Mouse (Mus musculus) 3134 (cell line): ENCODE measurements at regions not wholly inside any gene's neighbourhood (a gene's known extent, or its start where the extent isn't known, plus 50 kb on each side); places are given as distances from the start of the nearest gene placed in this dataset.

Experiments used
- DNase-seq: peaks from one replicate; pipeline ENCODE4 v3.0.0-alpha.2; 2011; ENCODE audit warnings: low spot score; ENCODE audit not compliant: insufficient read length; ENCODE audit errors: extremely low read depth

DNA sequence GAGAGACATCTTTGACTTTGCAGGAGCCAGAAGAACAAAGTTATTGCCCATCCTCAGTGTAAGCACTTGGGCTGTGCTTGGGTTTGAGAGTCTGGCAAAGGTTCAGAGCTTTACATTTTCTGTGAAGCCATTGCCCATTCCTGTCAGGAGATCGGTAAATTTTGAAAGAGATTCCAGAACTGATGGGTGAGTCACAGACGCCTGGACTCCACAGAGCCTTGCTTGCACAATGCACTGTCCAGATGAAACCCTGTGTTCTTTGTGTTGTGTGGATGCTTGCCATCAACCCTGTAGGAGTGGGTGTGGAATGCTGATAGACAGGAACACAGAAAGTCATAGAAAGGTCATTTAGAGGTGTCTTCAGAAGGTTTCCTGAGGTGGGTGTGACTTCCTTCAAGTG, 227.3 kb upstream of the Rora start:
- no peak for DNase-seq

DNA sequence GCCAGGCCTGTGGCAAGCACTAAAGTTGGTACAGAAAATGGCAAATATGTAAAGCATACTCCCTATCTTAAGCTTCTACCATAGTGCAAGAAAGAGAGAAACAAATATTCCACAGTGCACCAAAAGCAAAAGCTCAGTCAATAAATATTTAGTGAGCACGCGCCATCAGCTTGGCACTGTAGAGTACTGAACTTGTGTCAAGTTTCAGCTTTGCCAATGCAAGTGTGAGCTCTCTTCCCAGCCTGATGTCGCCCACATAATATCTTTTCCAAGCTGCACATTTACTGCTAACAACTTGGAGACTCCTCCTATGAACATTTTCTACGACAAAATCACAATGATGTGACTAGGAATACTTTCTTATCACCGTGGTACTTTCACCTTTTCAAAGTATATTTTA, 190.8 kb upstream of the Rora start:
- DNase-seq = no peak

DNA sequence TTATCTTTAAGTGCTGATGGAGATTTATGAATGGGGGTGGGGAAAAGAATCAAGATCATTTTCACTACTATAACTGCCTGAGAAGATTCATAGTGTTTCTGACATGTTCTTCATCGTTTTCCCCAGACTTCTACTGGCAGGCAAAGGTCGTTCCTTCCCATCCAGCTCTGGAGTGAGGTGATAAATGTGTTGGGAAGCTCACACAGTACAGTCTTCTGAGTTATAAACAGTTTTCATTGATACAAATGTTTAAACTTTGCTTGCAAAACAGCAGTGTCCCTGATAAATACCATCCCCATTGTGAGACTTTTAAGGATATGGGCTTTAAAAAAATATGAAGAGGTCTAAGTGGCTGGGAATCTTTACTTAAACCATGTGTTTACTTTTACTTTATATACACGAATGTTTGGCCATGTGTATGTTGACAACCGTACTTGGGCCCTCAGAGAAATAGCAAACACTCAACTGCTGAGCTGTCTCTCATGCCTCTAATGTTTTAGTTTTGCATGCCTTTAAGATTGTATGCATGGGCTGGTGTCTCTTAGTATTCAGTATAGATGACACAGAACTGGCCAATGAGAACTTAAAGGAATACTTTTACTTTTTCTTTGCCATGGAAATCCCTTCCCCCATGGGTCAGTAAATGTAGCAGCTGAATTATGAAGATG, 189.8 kb upstream of the Rora start:
- DNase-seq = no peak

DNA sequence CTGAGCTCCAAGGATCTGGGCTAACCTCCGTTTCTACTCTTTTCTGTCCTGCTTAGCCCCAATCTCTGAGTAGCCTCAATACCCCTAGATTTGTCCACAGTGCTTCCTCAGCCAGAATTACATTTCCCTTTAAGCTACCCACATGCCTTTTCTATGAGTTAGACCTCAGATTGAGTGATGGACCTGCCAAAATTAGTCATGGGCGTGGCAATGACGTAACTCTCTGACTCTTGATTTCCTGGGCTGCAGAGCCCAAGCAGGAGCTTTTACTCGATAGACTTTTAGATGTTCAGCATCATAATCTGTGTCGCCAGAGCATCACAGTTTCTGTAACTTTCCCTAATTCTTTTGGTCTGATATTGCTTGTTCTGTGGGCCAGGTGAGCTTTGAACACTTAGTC, 186.9 kb upstream of the Rora start:
- no peak for DNase-seq

DNA sequence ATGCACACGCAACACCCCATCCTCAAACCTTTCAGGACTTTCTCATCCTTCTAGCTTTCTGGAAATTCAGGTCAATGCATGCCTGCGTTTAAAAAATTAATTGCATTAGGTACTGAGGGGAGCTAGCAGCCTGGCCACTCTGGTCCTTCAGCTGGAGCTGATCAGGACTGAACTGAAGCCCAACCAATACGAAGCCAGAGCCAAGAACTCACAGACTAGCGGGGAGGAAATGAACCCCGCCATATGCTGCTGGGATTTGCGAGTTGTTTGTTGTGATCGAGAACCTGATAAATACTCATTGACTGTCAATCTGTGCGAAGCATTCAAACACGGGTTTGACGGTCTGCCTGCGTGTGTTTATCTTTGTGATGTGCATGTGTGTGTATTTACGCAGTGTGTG, 177.2 kb upstream of the Rora start:
- DNase-seq = no peak

DNA sequence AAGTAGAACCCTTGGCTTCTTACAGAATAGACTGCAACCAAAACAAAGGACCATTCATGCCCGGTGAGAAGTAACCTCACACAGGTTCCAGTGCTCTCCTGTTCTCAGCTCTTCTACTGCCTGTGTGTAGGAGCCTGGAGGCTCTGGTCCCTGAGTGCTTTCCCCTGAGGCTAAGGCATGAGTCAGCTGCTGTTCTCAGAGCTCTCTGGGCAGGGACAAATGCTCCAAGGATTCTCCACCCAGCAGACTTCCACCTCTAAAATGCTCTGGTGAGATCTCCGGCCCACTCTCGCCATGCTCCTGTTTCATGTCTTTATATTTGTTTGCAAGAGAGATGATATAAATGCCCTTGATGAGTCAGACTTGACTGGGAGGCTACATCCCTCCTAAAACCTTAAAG, 176.1 kb upstream of the Rora start:
- DNase-seq = no peak

DNA sequence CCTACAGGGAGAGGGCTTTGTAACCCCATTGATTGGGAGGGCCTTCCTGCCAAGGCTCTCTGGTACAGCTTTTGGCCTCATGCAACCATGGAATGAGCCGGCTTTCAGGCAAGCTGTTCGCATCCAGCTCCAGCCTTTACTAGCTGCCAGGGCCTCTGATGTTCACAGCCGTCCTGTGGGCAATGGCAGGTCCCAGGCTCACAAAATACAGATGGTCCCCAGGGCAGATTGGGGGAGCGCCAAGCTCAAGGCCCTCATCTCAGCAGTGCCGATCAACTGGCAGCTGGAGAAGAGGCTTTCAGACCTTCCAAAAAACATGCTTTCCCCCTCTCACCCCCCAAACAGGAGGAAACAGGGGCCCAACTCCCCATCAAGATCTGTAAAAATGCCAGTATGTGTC, 166.9 kb upstream of the Rora start:
- DNase-seq = no peak

DNA sequence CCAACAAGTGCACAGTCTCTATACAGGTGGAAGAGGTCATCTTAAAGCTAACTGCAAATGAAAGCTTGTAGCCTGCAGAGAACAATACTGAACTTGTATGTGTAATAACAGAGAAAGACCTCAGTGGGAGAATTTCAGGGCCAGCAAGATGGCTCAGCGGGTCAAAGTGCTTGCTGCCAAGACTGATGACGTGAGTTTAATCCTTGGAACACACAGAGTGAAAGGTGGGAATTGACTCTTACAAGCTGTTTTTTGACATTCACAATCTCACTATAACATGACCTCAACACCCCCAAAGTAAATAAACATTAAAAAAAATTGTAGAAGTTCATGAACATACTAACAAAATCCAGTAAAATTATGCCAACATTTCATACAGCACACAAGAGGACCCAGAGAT, 162.4 kb upstream of the Rora start:
- DNase-seq = no peak

DNA sequence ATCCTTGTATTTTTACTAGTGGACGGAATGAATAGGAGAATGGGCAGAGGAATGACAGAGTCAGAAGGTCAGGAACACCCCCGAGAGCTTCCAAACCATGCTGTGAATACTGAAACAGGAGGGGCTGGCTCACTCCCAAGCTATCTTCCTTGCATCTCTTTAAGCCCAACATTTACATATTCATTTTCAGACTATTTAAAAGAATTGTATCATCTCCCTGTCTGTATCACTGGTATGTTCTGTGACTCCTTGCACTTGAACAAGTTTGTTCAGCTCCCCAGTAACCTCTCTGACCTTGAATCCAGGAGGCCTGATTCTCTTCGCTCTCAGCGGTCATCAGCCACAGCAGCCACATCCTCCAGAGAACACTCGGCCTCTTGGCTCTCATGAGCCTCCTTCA, 132.4 kb upstream of the Rora start:
- no peak for DNase-seq

DNA sequence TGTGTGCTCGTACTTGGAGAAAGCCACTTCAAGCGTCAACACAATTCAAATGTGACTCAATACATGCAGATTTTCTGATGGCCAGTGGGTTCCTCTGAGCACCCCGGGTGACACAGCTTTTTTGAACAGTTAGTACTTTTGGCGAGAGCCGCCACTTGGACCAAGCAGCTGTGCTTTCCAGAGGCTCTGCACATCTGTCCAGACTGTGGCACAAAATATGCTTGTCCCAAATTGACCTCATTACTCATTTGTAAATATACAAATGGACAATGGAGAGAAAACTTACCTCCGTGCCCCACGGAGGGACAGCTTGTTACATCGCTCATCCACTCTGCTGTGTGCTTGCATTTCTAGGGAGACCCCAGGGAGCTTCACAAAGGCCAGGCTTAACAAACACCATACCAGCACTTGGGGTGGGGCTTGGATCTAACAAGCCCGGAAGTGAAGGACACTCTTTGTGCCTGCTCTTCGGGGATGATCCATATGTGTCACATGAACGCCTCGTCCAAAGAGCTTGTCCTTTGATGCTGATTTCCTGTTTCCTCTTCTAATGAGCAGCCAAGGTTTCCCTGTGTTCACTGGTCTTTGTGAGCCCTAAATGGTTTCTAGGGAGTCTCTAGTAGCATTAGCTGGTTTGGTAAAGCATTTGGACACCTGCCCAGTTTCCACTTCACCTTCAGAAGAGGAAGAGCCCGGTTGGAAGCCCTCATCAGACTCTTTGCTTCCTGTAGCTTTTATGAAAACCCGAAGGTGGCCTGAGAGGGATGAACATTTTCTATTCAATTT, 91.6 kb upstream of the Rora start:
- no peak for DNase-seq

DNA sequence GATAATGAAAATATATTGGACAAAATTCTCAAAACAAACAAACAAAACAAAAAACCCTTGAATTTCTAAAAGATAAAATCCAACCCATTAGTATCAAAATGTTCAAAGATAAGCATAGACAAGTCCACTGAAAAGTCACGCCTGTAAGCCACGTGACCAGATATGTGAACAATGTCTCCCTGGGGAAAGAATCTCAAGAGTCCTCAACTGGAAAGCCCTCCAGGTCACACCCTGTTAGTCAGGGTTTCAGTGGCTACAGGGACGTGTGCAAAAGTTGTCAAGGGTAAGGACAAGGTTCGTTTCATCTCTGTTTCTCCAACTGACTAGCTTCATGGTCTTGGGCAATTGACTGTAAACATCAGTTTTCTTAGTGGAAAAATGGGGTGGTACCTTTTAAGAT, 90.4 kb upstream of the Rora start:
- no peak for DNase-seq

DNA sequence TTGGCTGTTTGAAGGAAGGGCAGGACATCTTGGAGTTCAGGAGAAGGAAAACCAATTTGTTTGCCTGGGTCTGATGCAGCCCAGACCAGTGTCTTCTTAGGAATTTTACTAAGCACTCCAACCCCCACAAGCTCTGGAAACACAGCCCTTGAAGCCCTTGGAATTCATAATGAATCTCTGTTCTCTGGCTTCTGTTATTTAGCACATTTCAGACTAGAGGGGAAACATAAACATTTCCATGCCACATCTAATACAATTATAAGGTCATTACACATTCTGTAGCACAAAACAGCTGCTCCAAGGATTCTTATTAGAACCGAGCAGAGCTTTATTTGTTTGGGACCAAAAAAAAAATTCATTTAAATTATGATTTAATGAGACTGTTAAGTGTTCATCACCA, 67.8 kb upstream of the Rora start:
- no peak for DNase-seq

DNA sequence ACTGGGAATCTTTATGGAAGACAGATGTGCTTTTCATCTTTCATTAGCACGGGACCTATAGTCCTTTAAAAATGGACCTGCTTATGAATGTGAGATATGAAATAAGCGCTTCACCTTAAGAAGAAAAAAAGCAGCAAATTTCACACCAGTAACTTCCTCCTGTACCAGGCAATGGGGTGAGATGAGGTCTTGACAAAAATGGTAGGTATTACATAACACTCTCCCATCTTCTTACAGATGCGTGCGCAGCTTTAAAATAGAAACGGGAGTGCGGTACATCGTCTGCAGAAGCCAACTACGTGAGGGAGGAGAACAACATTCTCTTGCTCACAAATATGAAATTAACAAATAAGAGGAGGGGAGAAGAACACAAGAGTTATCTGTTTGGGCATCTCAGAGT, 62.6 kb upstream of the Rora start:
- no peak for DNase-seq

DNA sequence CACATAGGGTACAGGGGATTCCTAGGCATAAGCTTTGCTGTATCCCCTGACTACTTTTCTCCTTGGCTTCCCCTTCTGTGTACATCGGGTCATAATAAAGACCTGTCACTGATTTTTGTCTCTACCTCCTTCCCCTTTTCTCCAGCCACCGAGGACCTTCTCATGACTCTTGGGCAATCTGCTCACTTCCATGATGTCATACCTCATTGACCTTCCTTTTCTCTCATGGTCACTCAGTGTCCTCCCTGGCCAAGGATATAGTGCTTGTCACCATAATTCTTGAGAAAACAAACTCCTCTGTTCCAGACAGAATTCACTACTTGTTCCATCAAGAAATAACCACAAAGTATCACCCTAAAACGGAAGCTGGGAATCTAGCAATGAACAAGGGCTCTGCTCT, 60.6 kb upstream of the Rora start:
- no peak for DNase-seq

DNA sequence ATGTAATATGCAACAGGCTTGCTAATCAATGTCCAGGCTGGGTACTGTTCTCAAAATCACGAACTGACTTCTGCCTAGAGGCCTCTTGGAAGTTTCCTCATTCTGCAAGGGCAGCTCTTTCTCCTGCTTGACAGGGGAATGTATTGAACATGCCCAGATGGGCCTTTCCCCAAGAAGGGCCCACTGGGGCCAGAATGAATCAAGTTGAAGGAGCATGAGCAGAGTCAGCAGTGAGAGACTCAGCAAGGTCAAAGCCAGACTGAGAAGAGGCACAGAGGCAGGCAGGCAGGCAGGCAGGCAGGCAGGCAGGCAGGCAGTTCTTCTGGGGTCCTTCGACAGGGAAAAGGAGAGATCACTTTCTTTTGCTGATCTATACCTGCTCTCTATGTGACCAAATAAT, 59.0 kb upstream of the Rora start:
- no peak for DNase-seq
